Mouse (Mus musculus) spleen, postnatal 4 days (tissue): ENCODE results near the gene Edem3.

ENCODE experiments used
- DNase-seq, 2 experiments: peaks; one replicate each; pipeline ENCODE4 v3.0.0; 2022; ENCODE audit warnings: low spot score in 2 of 2

Gene Edem3

GRCm38 (mm10) chr1:151754881-151755659 lies at the start of gene Edem3:
Gene Edem3 (plus strand): TSS chr1:151755371.
- peak; percentile 95 to 96 for DNase-seq

DNA sequence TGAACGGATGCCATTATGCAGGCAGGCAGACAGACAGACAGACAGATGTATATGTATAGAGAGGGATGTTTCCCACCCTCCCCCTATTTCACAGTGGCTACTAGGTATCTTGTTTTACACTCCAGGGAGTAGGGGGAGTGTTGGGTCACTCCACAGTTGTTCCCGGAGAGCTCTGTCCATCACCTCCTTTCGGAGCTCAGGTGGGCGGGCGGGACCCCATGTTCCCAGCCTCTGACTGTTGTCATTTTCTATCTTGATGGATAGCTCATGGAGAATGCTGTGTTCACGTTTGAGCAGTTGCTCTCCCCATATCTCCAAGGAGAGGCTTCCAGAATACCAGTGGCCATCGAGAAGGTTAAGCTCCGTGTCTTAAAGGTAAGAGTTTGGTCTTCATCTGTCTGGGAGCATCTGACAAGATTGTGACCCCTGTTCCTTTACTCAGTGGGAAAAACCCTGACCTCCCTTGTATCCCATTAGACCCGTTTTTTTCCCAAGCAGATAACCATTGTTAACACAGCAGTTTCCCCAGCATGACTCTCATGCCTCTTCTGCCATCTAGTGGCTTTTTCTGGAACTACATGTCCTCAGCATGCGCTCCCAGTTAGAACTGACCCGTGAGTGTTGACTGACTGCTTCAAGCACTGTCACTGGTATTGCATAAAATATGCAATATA lies 49.3 kb upstream of the Edem3 start:
- DNase-seq = peak; percentile 75 to 88

DNA sequence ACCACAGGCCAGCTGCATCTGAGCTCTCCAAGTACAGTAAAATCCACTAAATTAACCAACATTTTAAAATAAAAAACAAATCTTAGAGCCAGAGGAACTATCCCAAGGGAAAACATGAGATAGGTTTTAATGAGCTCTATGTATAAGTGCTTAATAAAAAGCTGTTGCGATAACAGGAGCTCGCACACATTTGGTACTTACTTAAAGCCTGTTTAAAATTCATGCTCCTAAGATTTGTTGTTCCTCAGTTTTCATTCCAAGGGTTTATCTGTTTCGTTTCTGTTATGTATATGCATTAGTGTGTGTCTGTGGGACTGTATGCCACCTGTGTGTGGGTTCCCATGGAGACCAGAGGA lies 48.8 kb upstream of the Edem3 start:
- DNase-seq = no peak

- DNase-seq = no peak
Observed at GRCm38 (mm10) chr1:151708966-151709733, 46.0 kb upstream of the Edem3 start.

DNA sequence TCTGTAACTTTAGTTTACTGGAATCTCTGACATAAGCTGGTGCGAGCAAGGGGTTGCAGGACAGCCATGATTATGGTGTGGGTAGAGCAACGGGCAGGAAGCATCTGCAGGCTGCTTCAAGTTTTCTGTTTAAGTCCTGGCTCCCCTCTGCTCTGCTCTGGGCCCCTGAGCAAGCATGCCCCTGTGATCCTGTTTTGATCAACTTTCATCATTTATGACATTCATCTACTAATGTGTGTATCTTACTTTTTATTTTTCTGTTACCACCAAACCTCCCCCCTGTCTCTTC lies 45.5 kb upstream of the Edem3 start:
- no peak for DNase-seq

DNA sequence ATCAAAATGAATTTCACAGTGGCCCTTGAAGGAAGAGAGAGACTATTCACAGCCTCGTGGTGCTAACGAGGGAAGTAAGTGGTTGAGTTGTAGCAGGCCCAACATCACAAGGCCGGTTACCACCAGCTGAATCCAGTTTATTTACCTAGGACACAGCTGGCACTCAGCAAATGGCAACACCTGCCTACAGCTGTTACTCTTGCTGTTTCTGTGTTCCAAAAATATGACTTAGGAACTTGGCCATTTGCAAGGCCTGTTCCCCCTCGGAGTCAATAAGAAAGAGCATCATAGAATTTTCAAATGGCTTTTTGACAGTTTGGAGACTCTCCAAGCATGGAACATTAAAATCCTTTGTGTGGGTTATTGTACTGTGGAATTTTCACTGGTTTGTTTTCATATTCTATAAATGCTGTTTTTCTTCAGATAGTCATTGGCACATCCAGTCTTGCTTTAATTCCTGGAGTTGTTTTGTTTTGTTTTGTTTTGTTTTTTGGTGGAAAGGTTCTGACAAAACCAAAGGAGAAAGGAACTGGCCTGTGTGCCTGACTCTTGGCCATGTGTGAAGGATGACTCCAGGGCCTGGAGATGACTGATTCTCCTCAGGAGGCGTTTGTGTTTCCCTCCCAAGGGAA lies 44.6 kb upstream of the Edem3 start:
- DNase-seq = no peak

- DNase-seq = no peak
Observed at GRCm38 (mm10) chr1:151711062-151711461, 44.1 kb upstream of the Edem3 start.

GRCm38 (mm10) chr1:151712664-151713063 lies 42.5 kb upstream of the Edem3 start:
- no peak for DNase-seq

DNA sequence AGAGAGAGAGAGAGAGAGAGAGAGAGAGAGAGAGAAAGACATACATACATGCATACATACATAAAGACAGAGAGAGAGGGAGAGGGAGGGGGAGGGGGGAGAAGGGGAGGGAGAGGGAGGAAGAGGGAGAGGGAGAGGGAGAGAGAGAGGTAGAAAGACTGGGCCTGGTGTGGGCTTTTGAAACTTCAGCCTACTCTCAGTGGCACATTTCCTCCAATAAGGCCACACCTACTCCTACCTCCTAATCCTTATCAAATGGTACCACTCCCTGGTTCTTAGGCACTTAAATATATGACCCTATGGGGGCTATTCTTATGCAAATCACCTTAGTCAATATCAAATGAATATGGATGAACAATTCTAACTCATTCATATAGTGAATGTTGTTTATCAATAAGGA lies 41.5 kb upstream of the Edem3 start:
- DNase-seq = no peak

DNA sequence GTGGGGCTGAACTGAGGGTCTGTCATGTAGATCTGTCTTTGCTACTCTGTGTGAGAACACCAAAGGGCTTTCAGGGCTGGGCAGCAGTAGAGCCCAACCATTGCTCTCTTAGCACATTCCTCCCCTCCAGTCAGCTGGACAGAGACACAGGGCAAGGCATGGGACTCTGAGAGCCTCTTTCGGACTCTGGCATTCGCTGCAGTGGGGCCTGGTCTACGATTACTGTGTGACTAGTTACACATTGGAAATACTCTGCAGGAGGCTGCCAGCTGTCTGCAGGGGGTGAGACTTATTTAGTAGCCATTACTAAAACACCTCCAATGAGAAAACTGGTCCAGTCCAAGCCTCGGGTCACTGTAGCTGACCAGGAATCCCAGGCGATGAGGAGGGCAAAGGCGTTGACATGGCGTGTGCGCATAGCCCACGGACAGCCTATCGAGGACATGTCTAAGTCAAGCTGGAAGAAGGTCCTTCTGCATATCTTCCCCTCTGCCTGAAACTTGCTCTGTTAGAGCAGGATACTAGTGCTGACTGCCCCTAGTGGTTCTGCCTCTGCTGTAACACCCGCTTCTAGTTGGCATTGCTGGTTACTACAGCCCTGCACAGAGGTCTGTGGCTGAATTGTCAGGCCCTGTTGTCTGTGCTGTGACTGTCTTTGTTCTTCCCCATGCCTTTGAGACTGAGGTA lies 39.0 kb upstream of the Edem3 start:
- DNase-seq = no peak

DNA sequence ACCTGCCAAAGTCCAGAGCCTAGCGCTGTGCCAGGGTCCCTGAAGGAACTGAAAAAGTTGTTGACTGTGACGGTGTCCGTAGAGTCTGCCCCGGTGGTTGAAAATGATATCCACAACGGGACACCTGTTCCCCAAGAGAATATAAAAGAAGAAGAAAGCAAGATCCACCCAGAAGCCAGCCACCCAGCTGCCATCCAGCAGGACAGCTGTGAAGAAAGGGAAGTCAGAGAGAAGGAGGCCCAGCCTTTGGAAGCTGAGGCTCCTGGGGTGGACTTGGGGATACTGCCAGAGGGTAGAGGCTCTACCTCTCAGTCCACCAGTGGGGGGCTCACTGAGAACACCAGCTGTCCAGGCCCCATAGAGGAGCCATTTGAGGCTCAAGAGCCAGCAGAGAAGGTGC lies 37.5 kb upstream of the Edem3 start:
- peak; percentile 31 to 66 for DNase-seq

DNA sequence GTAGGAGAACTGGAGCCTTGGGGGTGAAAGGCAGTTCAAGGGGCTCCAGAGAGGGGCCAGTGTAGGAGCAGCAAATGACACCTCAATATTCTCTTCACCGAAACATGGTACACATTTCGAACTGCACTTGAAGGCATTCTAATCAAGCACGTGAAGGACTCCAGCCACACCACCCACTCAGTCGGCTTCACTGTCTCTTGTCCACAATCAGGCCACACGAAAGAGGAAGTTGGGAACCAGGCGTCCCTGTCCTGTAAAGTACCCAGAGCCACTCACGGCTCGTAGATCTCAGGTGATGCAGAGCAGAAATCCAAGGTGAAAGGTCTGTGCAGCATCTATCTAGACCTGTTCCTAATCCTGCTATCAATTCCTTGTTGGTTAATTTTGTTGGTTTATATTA lies 36.6 kb upstream of the Edem3 start:
- DNase-seq = peak in 1 of 2 experiments; percentile 60

DNA sequence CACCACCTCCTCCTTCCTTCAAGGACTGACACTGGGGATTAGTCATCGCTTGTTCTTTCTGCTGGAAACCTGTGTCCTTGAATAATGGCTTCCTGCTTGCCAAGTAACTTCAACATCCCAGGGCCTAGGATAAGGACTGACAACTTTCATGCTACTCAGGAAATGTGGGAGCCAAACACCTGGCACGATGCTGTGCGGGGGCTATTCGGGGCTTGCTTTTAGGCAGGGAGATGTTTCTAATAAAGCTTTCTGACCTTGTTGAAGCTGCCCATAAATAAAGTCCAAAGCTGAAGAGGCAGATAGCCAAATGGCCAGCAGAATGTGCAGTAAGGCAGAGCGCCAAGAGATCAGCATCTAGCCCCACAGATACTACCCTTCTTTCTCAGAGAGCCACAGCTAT lies 35.3 kb upstream of the Edem3 start:
- no peak for DNase-seq

DNA sequence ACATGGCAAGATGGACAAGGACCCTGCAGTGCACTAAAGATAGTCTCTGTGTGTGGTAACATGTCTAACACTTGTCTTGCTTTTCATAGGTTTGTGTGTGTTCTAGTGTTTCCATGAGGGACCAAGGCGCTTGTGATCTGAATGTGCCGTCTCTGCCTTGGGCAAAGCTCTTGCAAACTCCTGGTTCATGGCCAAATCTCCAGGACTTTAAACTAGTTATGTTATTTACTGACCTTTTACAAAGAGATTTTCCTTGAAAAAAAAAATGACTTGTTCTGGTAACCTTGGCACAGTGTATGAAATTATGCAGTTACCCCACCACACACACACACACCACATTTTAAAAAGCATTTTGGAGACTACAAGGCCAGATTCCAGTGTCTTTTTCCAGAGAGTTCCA lies 34.6 kb upstream of the Edem3 start:
- DNase-seq = no peak

DNA sequence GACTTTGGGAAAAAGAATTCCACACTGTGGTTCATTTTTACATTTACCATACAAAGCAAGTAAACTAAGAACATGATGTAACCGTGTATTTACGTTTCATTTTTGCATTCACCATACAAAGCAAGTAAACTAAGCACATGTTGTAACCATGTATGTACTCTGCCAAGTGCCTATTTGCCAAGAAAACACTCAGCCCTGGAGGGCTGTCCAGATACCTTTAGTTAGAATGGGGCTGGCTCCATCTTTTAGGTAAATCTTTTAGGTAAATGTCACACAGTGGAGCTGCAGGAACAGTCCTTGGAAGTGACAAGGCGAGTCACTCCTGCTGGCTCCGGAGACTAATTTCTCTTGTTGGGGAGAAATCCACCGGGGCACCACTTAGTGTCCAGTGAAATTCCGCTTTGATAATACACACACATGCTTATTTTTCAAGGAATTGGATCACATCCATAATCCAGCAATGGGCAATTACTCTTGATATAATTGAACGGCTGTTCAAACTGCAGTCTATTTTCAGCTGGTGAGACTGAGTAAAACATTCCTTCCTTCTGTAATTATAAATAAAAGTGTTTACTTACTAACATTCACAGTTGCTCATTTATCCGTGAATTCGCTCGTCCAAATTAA lies 33.7 kb upstream of the Edem3 start:
- no peak for DNase-seq

- DNase-seq = no peak
Observed at GRCm38 (mm10) chr1:151723771-151724170, 31.4 kb upstream of the Edem3 start.

DNA sequence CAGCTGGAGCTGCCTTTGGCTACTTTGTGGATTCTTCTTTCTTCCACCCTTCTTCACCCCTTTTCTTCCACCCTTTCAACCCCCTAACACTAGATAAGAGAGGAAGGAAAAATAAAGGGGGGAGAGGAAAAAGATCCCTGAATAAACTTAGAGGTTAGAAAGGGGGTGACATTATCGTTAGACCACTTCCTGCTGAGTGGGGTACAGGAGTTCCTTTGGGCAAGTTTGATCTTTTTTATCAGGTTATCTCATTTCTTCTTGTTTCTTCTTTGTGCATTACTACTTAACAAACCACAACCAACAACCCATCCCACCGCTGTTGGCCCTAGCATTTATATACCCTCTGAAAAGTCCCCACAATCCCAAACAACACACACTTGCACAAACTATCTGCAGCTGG lies 29.6 kb upstream of the Edem3 start:
- DNase-seq = no peak

DNA sequence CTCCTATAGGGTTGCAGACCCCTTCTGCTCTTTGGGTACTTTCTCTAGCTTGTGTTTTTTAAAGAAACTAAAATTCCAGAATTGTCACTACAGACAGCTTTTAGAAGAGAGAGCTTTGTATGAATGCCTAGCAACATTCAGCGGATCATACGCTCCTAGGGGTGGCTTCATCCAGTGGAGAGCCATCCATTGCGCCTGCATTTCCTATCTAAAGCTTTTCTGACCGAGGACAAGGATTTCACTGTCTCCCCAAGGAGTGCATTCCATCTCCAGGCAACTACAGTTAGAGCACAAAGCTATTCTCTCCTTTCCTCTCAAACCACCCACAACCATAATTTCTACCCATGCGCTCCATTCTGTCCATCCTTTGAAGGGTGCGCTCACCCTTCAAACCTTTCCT lies 28.8 kb upstream of the Edem3 start:
- DNase-seq = no peak

- no peak for DNase-seq
Observed at GRCm38 (mm10) chr1:151728141-151728540, 27.0 kb upstream of the Edem3 start.

GRCm38 (mm10) chr1:151737146-151737545 lies 18.0 kb upstream of the Edem3 start:
- no peak for DNase-seq

- DNase-seq = no peak
Observed at GRCm38 (mm10) chr1:151741199-151741621, 14.0 kb upstream of the Edem3 start.
